Mouse (Mus musculus) limb, embryonic 12.5 days (tissue): ENCODE results near the gene Il18. TPM values are rescaled to one million over a fixed set of nuclear protein-coding genes. Genes with fewer than 3 reads are reported as not detected.

Experiments used
- ATAC-seq: fragments of 200-750 bp; cut with Nextera tagmentation; 2 replicates; pipeline ENCODE4 v1.8.0; 2017; ENCODE audit warnings: low read depth, moderate TSS enrichment; ENCODE audit not compliant: insufficient number of reproducible peaks, insufficient read depth, low FRiP score, low TSS enrichment
- H3K27ac ChIP-seq: fragments of 300-500 bp; sonication (generic); 2 replicates; pipeline ENCODE4 v1.5.1; 2016; ENCODE audit warnings: mild to moderate bottlenecking, moderate library complexity
- H3K27me3 ChIP-seq: fragments of 300-500 bp; sonication (generic); 2 replicates; pipeline ENCODE4 v1.6.1; 2016; ENCODE audit warnings: mild to moderate bottlenecking, moderate library complexity
- H3K36me3 ChIP-seq: fragments of 300-500 bp; sonication (generic); 2 replicates; pipeline ENCODE4 v1.6.1; 2016; ENCODE audit warnings: mild to moderate bottlenecking, moderate library complexity
- H3K4me1 ChIP-seq: fragments of 300-500 bp; sonication (generic); replicated peaks from 2 replicates; pipeline ENCODE4 v1.6.1; 2016
- H3K4me2 ChIP-seq: fragments of 300-500 bp; sonication (generic); 2 replicates; pipeline ENCODE4 v1.6.1; 2016; ENCODE audit warnings: mild to moderate bottlenecking, moderate library complexity
- H3K4me3 ChIP-seq: fragments of 300-500 bp; sonication (generic); replicated peaks from 2 replicates; pipeline ENCODE4 v1.5.1; 2016; ENCODE audit warnings: mild to moderate bottlenecking
- H3K9ac ChIP-seq: fragments of 300-500 bp; sonication (generic); replicated peaks from 2 replicates; pipeline ENCODE4 v1.6.1; 2016; ENCODE audit warnings: mild to moderate bottlenecking, moderate library complexity
- H3K9me3 ChIP-seq: fragments of 300-500 bp; sonication (generic); 2 replicates; pipeline ENCODE4 v1.6.1; 2016; ENCODE audit warnings: mild to moderate bottlenecking, moderate library complexity
- WGBS: fragments of 180-500 bp; shearing (Covaris S2); methylation state at CpG from one replicate; pipeline ENCODE4 v1.1.7; 2016; 5-methylcytosine and 5-hydroxymethylcytosine counted together
- polyA plus RNA-seq: library from polyadenylated mRNA; unstranded; fragments of >200 nt; fragmentation: Nextera tagmentation; extraction: Ambion mirVana; gene quantifications from 2 replicates; pipeline ENCODE4 v1.2.1, GENCODE M21; 2016

Il18 gene
- polyA plus RNA-seq = 0.59 and 2.2 TPM in 2 replicates

GRCm38 (mm10) chr9:50554241-50555093, at the start of gene Il18:
Gene Il18, plus strand, starts transcription at chr9:50554827.
- no peak for ATAC-seq
- Histone ChIP-seq H3K27me3 (no peaks in the 10 kb centered on the region), H3K9ac (0 out of 2 replicates have a peak within 1 kb of the TSS, but pooled peaks have one; percentile 12), H3K9me3 (no peaks in the 10 kb centered on the region), H3K4me1 (no peaks in the 10 kb centered on the region), H3K4me2 (peak within 1 kb of the TSS; percentile 17), H3K4me3 (no peak within 1 kb of the TSS), H3K27ac (peak within 1 kb of the TSS; percentile 32; the same call in 1 of the 2 replicates), H3K36me3 (no peaks in the 10 kb centered on the region)
- 32% methylated on average over 12 of the region's 12 CpGs for WGBS

- 69% methylated on average over 6 of the region's 6 CpGs for WGBS
- Histone ChIP-seq H3K36me3 (no peaks in the 10 kb centered on the region), H3K4me2 (no peak overlapping the region), H3K27me3 (no peaks in the 10 kb centered on the region), H3K4me1 (no peaks in the 10 kb centered on the region), H3K27ac (no peak overlapping the region), H3K4me3 (no peak overlapping the region), H3K9me3 (no peaks in the 10 kb centered on the region), H3K9ac (no peak overlapping the region)
- no peak for ATAC-seq
These were observed 49.2 kb upstream of the Il18 start for GRCm38 (mm10) chr9:50505405-50505804.

GRCm38 (mm10) chr9:50507570-50507969, 47.1 kb upstream of the Il18 start:
- no peak for ATAC-seq
- no peaks in the 10 kb centered on the region for H3K9me3 ChIP-seq
- H3K4me1 ChIP-seq = no peaks in the 10 kb centered on the region

GRCm38 (mm10) chr9:50515462-50515861, 39.2 kb upstream of the Il18 start:
- H3K4me1 ChIP-seq = no peaks in the 10 kb centered on the region
- H3K4me2 ChIP-seq = no peak overlapping the region
- H3K4me3 ChIP-seq = no peak overlapping the region
- no peaks in the 10 kb centered on the region for H3K9me3 ChIP-seq
- H3K27me3 ChIP-seq = no peaks in the 10 kb centered on the region
- ATAC-seq = no peak
- H3K36me3 ChIP-seq = 0 out of 2 replicates have a peak, but pooled peaks cover 1% of the 10 kb centered on the region
- H3K27ac ChIP-seq = no peak overlapping the region
- WGBS = 89% methylated on average over 5 of the region's 5 CpGs
- no peak overlapping the region for H3K9ac ChIP-seq

More at GRCm38 (mm10) chr9:50507570-50507969, 47.1 kb upstream of the Il18 start:
- Histone ChIP-seq H3K4me2 (no peak overlapping the region), H3K27ac (no peak overlapping the region), H3K27me3 (no peaks in the 10 kb centered on the region), H3K36me3 (no peaks in the 10 kb centered on the region), H3K9ac (no peak overlapping the region), H3K4me3 (no peak overlapping the region)
- WGBS = 90% methylated on average over 7 of the region's 7 CpGs

- 11% methylated on average over 2 of the region's 2 CpGs for WGBS
- Histone ChIP-seq H3K9ac (no peak overlapping the region), H3K4me1 (no peaks in the 10 kb centered on the region), H3K27me3 (no peaks in the 10 kb centered on the region), H3K4me3 (no peak overlapping the region), H3K4me2 (no peak overlapping the region), H3K9me3 (no peaks in the 10 kb centered on the region), H3K36me3 (peaks cover 13% of the 10 kb centered on the region; the same call in 1 of the 2 replicates), H3K27ac (no peak overlapping the region)
- no peak for ATAC-seq
These were observed 35.8 kb upstream of the Il18 start for GRCm38 (mm10) chr9:50518781-50519180.

- Histone ChIP-seq H3K9ac (no peak overlapping the region), H3K9me3 (no peaks in the 10 kb centered on the region), H3K27me3 (no peaks in the 10 kb centered on the region), H3K27ac (no peak overlapping the region), H3K4me3 (no peak overlapping the region), H3K36me3 (peaks cover 13% of the 10 kb centered on the region; the same call in 1 of the 2 replicates), H3K4me1 (no peaks in the 10 kb centered on the region), H3K4me2 (no peak overlapping the region)
- WGBS = 87% methylated on average over 6 of the region's 6 CpGs
- ATAC-seq = no peak
These were observed 33.9 kb upstream of the Il18 start for GRCm38 (mm10) chr9:50520748-50521147.

GRCm38 (mm10) chr9:50521562-50521961, 33.1 kb upstream of the Il18 start:
- Histone ChIP-seq H3K27ac (no peak overlapping the region), H3K4me2 (no peak overlapping the region), H3K27me3 (no peaks in the 10 kb centered on the region), H3K4me1 (no peaks in the 10 kb centered on the region), H3K9me3 (no peaks in the 10 kb centered on the region), H3K36me3 (peaks cover 13% of the 10 kb centered on the region; the same call in 1 of the 2 replicates), H3K4me3 (no peak overlapping the region), H3K9ac (no peak overlapping the region)
- 60% methylated on average over 2 of the region's 2 CpGs for WGBS
- ATAC-seq = no peak

- no peaks in the 10 kb centered on the region for H3K9me3 ChIP-seq
- 79% methylated on average over 5 of the region's 5 CpGs for WGBS
- ATAC-seq = no peak
These were observed 32.1 kb upstream of the Il18 start for GRCm38 (mm10) chr9:50522574-50522973.

GRCm38 (mm10) chr9:50524936-50525335, 29.7 kb upstream of the Il18 start:
- no peak for ATAC-seq

More at GRCm38 (mm10) chr9:50522574-50522973, 32.1 kb upstream of the Il18 start:
- Histone ChIP-seq H3K4me2 (no peak overlapping the region), H3K36me3 (peaks cover 13% of the 10 kb centered on the region; the same call in 1 of the 2 replicates), H3K4me3 (no peak overlapping the region), H3K9ac (no peak overlapping the region), H3K4me1 (peaks cover 2% of the 10 kb centered on the region; the same call in 1 of the 2 replicates), H3K27me3 (no peaks in the 10 kb centered on the region), H3K27ac (no peak overlapping the region)

GRCm38 (mm10) chr9:50525585-50525984, 29.0 kb upstream of the Il18 start:
- Histone ChIP-seq H3K27ac (no peak overlapping the region), H3K4me3 (no peak overlapping the region), H3K9me3 (no peaks in the 10 kb centered on the region), H3K27me3 (no peaks in the 10 kb centered on the region), H3K36me3 (peaks cover 11% of the 10 kb centered on the region; the same call in 1 of the 2 replicates), H3K9ac (no peak overlapping the region), H3K4me1 (peaks cover 7% of the 10 kb centered on the region), H3K4me2 (no peak overlapping the region)
- ATAC-seq = no peak
- 68% methylated on average over 5 of the region's 5 CpGs for WGBS

More at GRCm38 (mm10) chr9:50524936-50525335, 29.7 kb upstream of the Il18 start:
- H3K4me3 ChIP-seq = no peak overlapping the region
- WGBS = 87% methylated on average over 5 of the region's 5 CpGs
- no peak overlapping the region for H3K4me2 ChIP-seq
- no peaks in the 10 kb centered on the region for H3K9me3 ChIP-seq
- H3K36me3 ChIP-seq = peaks cover 13% of the 10 kb centered on the region; the same call in 1 of the 2 replicates
- H3K27ac ChIP-seq = no peak overlapping the region
- no peak overlapping the region; the same call in 1 of the 2 replicates for H3K9ac ChIP-seq
- no peaks in the 10 kb centered on the region for H3K27me3 ChIP-seq
- H3K4me1 ChIP-seq = peaks cover 7% of the 10 kb centered on the region

GRCm38 (mm10) chr9:50527860-50528259, 26.8 kb upstream of the Il18 start:
- 47% methylated on average over 7 of the region's 7 CpGs for WGBS
- Histone ChIP-seq H3K27ac (no peak overlapping the region), H3K27me3 (no peaks in the 10 kb centered on the region), H3K4me1 (peaks cover 7% of the 10 kb centered on the region), H3K9me3 (no peaks in the 10 kb centered on the region), H3K4me2 (peak overlapping the region; percentile 62), H3K4me3 (peak overlapping the region; percentile 71), H3K36me3 (no peaks in the 10 kb centered on the region), H3K9ac (peak overlapping the region; percentile 42; the same call in 1 of the 2 replicates)
- no peak for ATAC-seq
